Mouse (Mus musculus): ENCODE measurements at regions not wholly inside any gene's neighbourhood (a gene's known extent, or its start where the extent isn't known, plus 50 kb on each side); places are given as distances from the start of the nearest gene placed in this dataset.

GRCm38 (mm10) chr13:51326128-51326527 lies 82.3 kb upstream of the S1pr3 start:
- no peaks in the 10 kb centered on the region for H3K9me3 ChIP-seq (ENCODE audit: control insufficient read depth)
- 61% methylated on average over 5 of the region's 5 CpGs for WGBS
- H3K4me1 ChIP-seq (replicated peaks; ENCODE audit: control insufficient read depth, insufficient read depth, low read length): no peaks in the 10 kb centered on the region
- ATAC-seq: no peak
- H3K36me3 ChIP-seq (ENCODE audit: control insufficient read depth, insufficient read depth): no peaks in the 10 kb centered on the region
- H3K27me3 ChIP-seq (replicated peaks; ENCODE audit: control insufficient read depth, insufficient read depth, low read length): no peaks in the 10 kb centered on the region
- H3K4me2 ChIP-seq (replicated peaks; ENCODE audit: low read depth): no peak overlapping the region
- no peak overlapping the region for H3K27ac ChIP-seq (ENCODE audit: low read depth, low read length)
- H3K9ac ChIP-seq (ENCODE audit: low read depth, low read length): no peak overlapping the region
- TF ChIP-seq CTCF (IDR thresholded peaks at IDR 0.05; ENCODE audit: low read depth): no peak
- no peak overlapping the region for H3K4me3 ChIP-seq (ENCODE audit: low read depth, low read length)

DNA sequence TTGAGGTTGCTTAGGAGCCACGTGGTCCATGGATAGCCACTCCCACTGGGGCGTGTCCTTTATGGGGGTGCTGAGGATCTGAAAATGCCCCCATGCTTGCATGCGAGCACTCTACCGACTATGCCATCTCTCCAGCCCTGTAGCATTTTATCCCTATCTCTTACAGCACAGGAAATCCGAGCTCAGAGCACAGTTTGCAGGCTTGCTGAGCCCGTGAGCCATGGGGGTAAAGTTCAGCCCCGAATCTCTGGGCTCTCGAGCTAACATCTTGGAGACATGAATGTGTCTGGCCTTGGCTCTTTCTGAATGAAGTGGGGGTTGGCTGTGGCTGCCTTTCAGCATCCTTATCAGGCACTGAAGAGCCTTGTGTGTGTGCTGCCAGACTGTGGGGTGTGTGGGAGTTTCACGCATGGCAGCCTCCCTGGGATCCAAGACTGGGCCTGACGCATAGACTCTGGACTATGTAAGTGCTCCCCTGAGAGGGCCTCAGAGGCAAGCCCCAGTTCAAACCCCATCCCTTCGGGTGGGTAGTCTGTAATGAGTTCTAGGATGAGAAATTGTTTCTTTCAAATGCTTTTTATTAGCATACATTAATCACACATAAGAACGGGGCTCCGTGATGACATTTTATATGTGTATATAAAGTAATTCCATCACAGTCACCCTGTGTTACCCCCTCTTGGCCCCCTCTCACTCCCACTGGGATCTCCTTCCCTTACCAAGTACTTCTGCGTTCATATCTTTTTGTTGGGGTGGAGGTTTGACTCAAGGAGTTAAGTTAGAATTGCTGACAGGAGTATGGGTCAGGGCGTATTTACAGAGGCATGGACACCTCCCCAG lies 80.1 kb upstream of the S1pr3 start:
- H3K9ac ChIP-seq (ENCODE audit: low read depth, low read length): no peak overlapping the region
- H3K9me3 ChIP-seq (ENCODE audit: control insufficient read depth): no peaks in the 10 kb centered on the region
- no peak overlapping the region for H3K27ac ChIP-seq (ENCODE audit: low read depth, low read length)
- no peak overlapping the region for H3K4me2 ChIP-seq (replicated peaks; ENCODE audit: low read depth)
- TF ChIP-seq CTCF (IDR thresholded peaks at IDR 0.05; ENCODE audit: low read depth): no peak
- WGBS: 36% methylated on average over 15 of the region's 15 CpGs
- H3K27me3 ChIP-seq (replicated peaks; ENCODE audit: control insufficient read depth, insufficient read depth, low read length): no peaks in the 10 kb centered on the region
- no peaks in the 10 kb centered on the region for H3K4me1 ChIP-seq (replicated peaks; ENCODE audit: control insufficient read depth, insufficient read depth, low read length)
- no peaks in the 10 kb centered on the region for H3K36me3 ChIP-seq (ENCODE audit: control insufficient read depth, insufficient read depth)
- H3K4me3 ChIP-seq (ENCODE audit: low read depth, low read length): no peak overlapping the region
- 0 out of 2 replicates have a peak, but pooled peaks have one; percentile 13 for ATAC-seq

GRCm38 (mm10) chr13:51328971-51329346 lies 79.5 kb upstream of the S1pr3 start:
- no peaks in the 10 kb centered on the region for H3K9me3 ChIP-seq (ENCODE audit: control insufficient read depth)
- TF ChIP-seq CTCF (IDR thresholded peaks at IDR 0.05; ENCODE audit: low read depth): no peak
- H3K4me1 ChIP-seq (replicated peaks; ENCODE audit: control insufficient read depth, insufficient read depth, low read length): no peaks in the 10 kb centered on the region
- WGBS: 48% methylated on average over 8 of the region's 8 CpGs
- H3K4me2 ChIP-seq (replicated peaks; ENCODE audit: low read depth): no peak overlapping the region
- H3K4me3 ChIP-seq (ENCODE audit: low read depth, low read length): no peak overlapping the region
- no peak for ATAC-seq
- no peaks in the 10 kb centered on the region for H3K36me3 ChIP-seq (ENCODE audit: control insufficient read depth, insufficient read depth)
- H3K9ac ChIP-seq (ENCODE audit: low read depth, low read length): no peak overlapping the region
- H3K27me3 ChIP-seq (replicated peaks; ENCODE audit: control insufficient read depth, insufficient read depth, low read length): no peaks in the 10 kb centered on the region
- no peak overlapping the region for H3K27ac ChIP-seq (ENCODE audit: low read depth, low read length)

DNA sequence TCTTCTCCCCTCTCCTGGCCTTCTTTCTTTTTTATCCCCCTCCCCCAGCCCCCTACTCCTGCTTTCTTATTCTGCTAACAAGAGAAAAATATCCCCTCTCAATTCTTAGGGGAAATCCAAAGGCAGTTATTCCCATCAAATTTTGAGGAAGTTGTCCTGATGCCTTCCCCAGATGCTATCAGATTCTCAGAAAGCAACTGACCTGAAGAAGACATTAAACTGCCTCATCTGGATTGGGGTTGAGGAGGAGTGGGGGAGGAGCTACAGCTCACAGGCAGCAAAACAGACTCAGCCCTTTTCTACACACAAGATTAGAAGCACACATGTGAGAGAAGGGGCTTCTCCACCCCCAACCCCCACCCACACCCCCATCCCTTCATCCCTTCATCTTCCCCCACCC lies 78.7 kb upstream of the S1pr3 start:
- H3K4me3 ChIP-seq (ENCODE audit: low read depth, low read length): no peak overlapping the region
- H3K9me3 ChIP-seq (ENCODE audit: control insufficient read depth): no peaks in the 10 kb centered on the region
- no peak overlapping the region for H3K27ac ChIP-seq (ENCODE audit: low read depth, low read length)
- no peaks in the 10 kb centered on the region for H3K27me3 ChIP-seq (replicated peaks; ENCODE audit: control insufficient read depth, insufficient read depth, low read length)
- H3K4me2 ChIP-seq (replicated peaks; ENCODE audit: low read depth): no peak overlapping the region
- H3K36me3 ChIP-seq (ENCODE audit: control insufficient read depth, insufficient read depth): no peaks in the 10 kb centered on the region
- ATAC-seq: no peak
- H3K9ac ChIP-seq (ENCODE audit: low read depth, low read length): no peak overlapping the region
- H3K4me1 ChIP-seq (replicated peaks; ENCODE audit: control insufficient read depth, insufficient read depth, low read length): no peaks in the 10 kb centered on the region
- TF ChIP-seq CTCF (IDR thresholded peaks at IDR 0.05; ENCODE audit: low read depth): no peak

GRCm38 (mm10) chr13:51332271-51332670 lies 76.2 kb upstream of the S1pr3 start:
- H3K4me3 ChIP-seq (ENCODE audit: low read depth, low read length): no peak overlapping the region
- ATAC-seq: no peak
- no peak overlapping the region for H3K4me2 ChIP-seq (replicated peaks; ENCODE audit: low read depth)
- H3K27me3 ChIP-seq (replicated peaks; ENCODE audit: control insufficient read depth, insufficient read depth, low read length): no peaks in the 10 kb centered on the region
- no peak for TF ChIP-seq CTCF (IDR thresholded peaks at IDR 0.05; ENCODE audit: low read depth)
- H3K27ac ChIP-seq (ENCODE audit: low read depth, low read length): no peak overlapping the region
- no peaks in the 10 kb centered on the region for H3K36me3 ChIP-seq (ENCODE audit: control insufficient read depth, insufficient read depth)
- H3K9ac ChIP-seq (ENCODE audit: low read depth, low read length): no peak overlapping the region
- 64% methylated on average over 7 of the region's 7 CpGs for WGBS
- H3K9me3 ChIP-seq (ENCODE audit: control insufficient read depth): no peaks in the 10 kb centered on the region
- no peaks in the 10 kb centered on the region for H3K4me1 ChIP-seq (replicated peaks; ENCODE audit: control insufficient read depth, insufficient read depth, low read length)

DNA sequence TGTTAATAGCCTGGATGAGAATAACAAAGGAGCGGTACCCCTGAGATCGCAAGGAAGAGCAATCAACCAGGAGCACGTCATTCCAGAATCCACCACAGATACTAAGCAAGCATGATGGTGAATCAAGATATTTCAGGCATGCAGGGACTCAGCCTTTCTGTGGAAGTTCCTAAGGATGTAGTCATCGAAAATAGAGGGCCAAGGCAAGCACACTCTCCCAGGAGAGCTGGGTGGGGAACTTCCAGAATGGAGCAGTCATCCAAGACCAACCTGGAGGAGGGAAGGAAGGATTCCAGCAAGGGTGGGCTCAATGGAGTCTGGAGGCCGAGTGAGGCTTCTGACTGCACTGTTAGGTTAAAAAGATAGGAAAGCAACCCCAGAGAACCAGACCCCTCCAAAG lies 75.0 kb upstream of the S1pr3 start:
- ATAC-seq: no peak
- H3K4me3 ChIP-seq (ENCODE audit: low read depth, low read length): no peak overlapping the region
- H3K4me2 ChIP-seq (replicated peaks; ENCODE audit: low read depth): no peak overlapping the region
- WGBS: 82% methylated on average over 5 of the region's 5 CpGs
- H3K9ac ChIP-seq (ENCODE audit: low read depth, low read length): no peak overlapping the region
- TF ChIP-seq CTCF (IDR thresholded peaks at IDR 0.05; ENCODE audit: low read depth): no peak
- H3K36me3 ChIP-seq (ENCODE audit: control insufficient read depth, insufficient read depth): no peaks in the 10 kb centered on the region
- no peak overlapping the region for H3K27ac ChIP-seq (ENCODE audit: low read depth, low read length)
- no peaks in the 10 kb centered on the region for H3K27me3 ChIP-seq (replicated peaks; ENCODE audit: control insufficient read depth, insufficient read depth, low read length)
- no peaks in the 10 kb centered on the region for H3K9me3 ChIP-seq (ENCODE audit: control insufficient read depth)
- no peaks in the 10 kb centered on the region for H3K4me1 ChIP-seq (replicated peaks; ENCODE audit: control insufficient read depth, insufficient read depth, low read length)
